Mouse (Mus musculus) heart, adult 2 months (tissue): ENCODE results near the gene Bmp2k.

Experiments
- CTCF ChIP-seq: fragments of 200-600 bp; IDR thresholded peaks from 2 replicates; pipeline ENCODE4 v1.8.1; 2022; ENCODE audit warnings: antibody characterized with exemption, mild to moderate bottlenecking, moderate library complexity
- POLR2A ChIP-seq: fragments of 200-500 bp; IDR thresholded peaks from 2 replicates; pipeline ENCODE4 v1.6.1; 2011; ENCODE audit warnings: mild to moderate bottlenecking, low read depth, low read length, control low read depth; ENCODE audit not compliant: insufficient read depth

- TF ChIP-seq CTCF (no peak), POLR2A (no peak)
Observed at GRCm38 (mm10) chr5:97045260-97045659, 47.8 kb downstream of the Bmp2k start.
